Mouse (Mus musculus) left cerebral cortex, postnatal 25 days (tissue): ENCODE data around the gene Tada1. TPM values are rescaled to one million over a fixed set of nuclear protein-coding genes. Genes with fewer than 3 reads are reported as not detected.

Experiments
- DNase-seq, 2 experiments: peaks; one replicate each; pipeline ENCODE4 v3.0.0; 2022; ENCODE audit warnings: low spot score in 2 of 2, mixed read lengths in 1 of 2
- intact Hi-C: fragments of 180-260 bp; cut with DNase I; formaldehyde crosslinking; loops from one replicate; pipeline ENCODE4 v1.15.1; 2025
- total RNA-seq, 2 experiments: library from RNA; stranded (reverse); gene quantifications; 2 replicates each; pipeline ENCODE4 v1.2.3; 2021

The Tada1 gene
- total RNA-seq, 2 experiments from 2014 or later: 33.0 to 33.1 TPM

GRCm38 (mm10) chr1:166429809-166430431 is 51.0 kb downstream of the Tada1 start:
- intact Hi-C loops: loop anchor here (5.0 to 10.0 kb wide), 4 partner anchors 212 to 782 kb away; partner anchors contain the start of gene Fam78b
- DNase-seq: peak; percentile 37 to 80

DNA sequence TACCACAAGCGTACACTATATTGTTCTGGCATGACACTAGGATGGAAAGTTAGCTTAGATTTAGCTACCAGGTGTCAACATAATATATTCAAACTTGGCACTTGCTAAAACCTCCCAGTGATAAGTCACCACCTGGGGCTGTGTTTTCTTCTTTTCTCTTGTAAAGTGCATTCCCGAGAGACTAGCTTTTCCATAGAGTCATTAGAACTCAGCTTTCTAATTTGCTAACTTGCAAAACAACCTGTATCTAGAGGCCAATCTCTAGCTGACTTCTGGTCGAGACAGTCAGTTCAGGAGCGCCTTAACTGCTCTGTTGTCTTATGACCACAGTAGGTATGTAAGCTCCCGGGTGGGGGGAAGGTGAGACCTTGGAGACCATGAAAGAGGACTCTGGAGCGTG is 60.5 kb downstream of the Tada1 start:
- intact Hi-C loops: loop anchor here (10.0 kb wide), 1 partner anchor 565 kb away; the partner anchor contains the start of gene Fam78b

DNA sequence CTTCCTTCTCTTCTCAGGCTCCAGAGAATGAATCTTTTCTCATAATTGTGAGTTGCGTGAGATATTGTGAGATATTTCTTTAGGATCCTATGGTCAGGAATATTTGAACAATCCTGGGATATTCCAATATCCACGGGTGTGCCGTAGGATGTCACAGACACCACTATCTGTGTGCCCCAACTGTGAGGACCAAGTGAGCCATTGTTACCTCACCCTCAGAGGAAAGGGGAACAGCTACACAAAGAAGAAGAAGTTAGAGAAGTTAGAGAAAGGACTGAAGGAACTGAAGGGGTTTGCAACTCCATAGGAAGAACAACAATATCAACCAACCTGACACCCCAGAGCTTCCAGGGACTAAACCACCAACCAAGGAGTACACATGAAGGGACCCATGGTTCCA is 63.1 kb downstream of the Tada1 start:
- intact Hi-C loops: no loop called here

More for the DNA sequence above, 60.5 kb downstream of the Tada1 start:
- DNase-seq: no peak

More for the DNA sequence above, 63.1 kb downstream of the Tada1 start:
- DNase-seq: no peak

Other genes starting within 250 kb of the Tada1 start
- not detected for gene Gpa33, start 248.9 kb upstream of the Tada1 start, total RNA-seq
- under 1 TPM in 1 of 2 experiments, not detected in 1; 0.57 TPM for gene Mael, start 140.3 kb upstream of the Tada1 start, total RNA-seq
- gene Ildr2, start 125.0 kb upstream of the Tada1 start, total RNA-seq: 100 to 1,000 TPM; 115 to 128 TPM
- gene Pogk, start 30.8 kb downstream of the Tada1 start, total RNA-seq: 10 to 100 TPM; 34.3 to 39.3 TPM
- gene Gm4846, start 118.5 kb downstream of the Tada1 start, total RNA-seq: not detected